Mouse (Mus musculus): ENCODE results near the gene Akt3. TPM values are rescaled to one million over a fixed set of nuclear protein-coding genes. Genes with fewer than 3 reads are reported as not detected.

Gene Akt3
- polyA plus RNA-seq, 1 experiment from 2014 or later = 29.6 TPM

- DNase-seq (ENCODE audit: low read depth, low spot score) (no peak), ATAC-seq (no peak)
- POLR2A ChIA-PET = no interaction called here
- H3K27me3 ChIP-seq = no peaks in the 10 kb centered on the region
- CTCF ChIA-PET = interaction anchor here (1.1 kb wide), 2 partner anchors 28 to 60 kb away, joined by 3 read pairs; no protein-coding TSS in a partner anchor
- no peak for TF ChIP-seq CTCF (IDR thresholded peaks at IDR 0.05)
- in situ Hi-C loops (cut with MboI; ENCODE audit: low pct_unique_long_range_greater_than_20kb) = no loop called here
Observed at GRCm38 (mm10) chr1:176986990-176987740, 270.8 kb downstream of the Akt3 start.

- no peak for ATAC-seq
- POLR2A ChIA-PET = interaction anchor here (0.6 kb wide), 1 partner anchor 372 kb away, joined by 3 read pairs; no protein-coding TSS in a partner anchor
- no peak for DNase-seq (ENCODE audit: low read depth, low spot score)
Observed at GRCm38 (mm10) chr1:176986275-176986674, 271.7 kb downstream of the Akt3 start.

GRCm38 (mm10) chr1:176985691-176986090, 272.3 kb downstream of the Akt3 start:
- no peaks in the 10 kb centered on the region for H3K27me3 ChIP-seq
- in situ Hi-C loops (cut with MboI; ENCODE audit: low pct_unique_long_range_greater_than_20kb) = no loop called here
- DNase-seq (ENCODE audit: low read depth, low spot score) (no peak), ATAC-seq (no peak)
- ChIA-PET POLR2A (no interaction called here), CTCF (interaction anchor here (0.8 kb wide), 2 partner anchors 10 to 12 kb away, joined by 3 read pairs; no protein-coding TSS in a partner anchor)
- no peak for TF ChIP-seq CTCF (IDR thresholded peaks at IDR 0.05)

More at GRCm38 (mm10) chr1:176986275-176986674, 271.7 kb downstream of the Akt3 start:
- CTCF ChIA-PET = no interaction called here
- H3K27me3 ChIP-seq = no peaks in the 10 kb centered on the region
- in situ Hi-C loops (cut with MboI; ENCODE audit: low pct_unique_long_range_greater_than_20kb) = no loop called here
- no peak for TF ChIP-seq CTCF (IDR thresholded peaks at IDR 0.05)

- no peak for TF ChIP-seq CTCF (IDR thresholded peaks at IDR 0.05)
- peak; percentile 90 for ATAC-seq
- peak; percentile 68 for DNase-seq (ENCODE audit: low read depth, low spot score)
- in situ Hi-C loops (cut with MboI; ENCODE audit: low pct_unique_long_range_greater_than_20kb) = no loop called here
- ChIA-PET CTCF (interaction anchor here (0.9 to 1.4 kb wide), 2 partner anchors 13 to 720 kb away, joined by 3 to 4 read pairs; no protein-coding TSS in a partner anchor), POLR2A (no interaction called here)
- H3K27me3 ChIP-seq = no peaks in the 10 kb centered on the region
Observed at GRCm38 (mm10) chr1:176982671-176983070, 275.3 kb downstream of the Akt3 start.

GRCm38 (mm10) chr1:176981511-176981910, 276.5 kb downstream of the Akt3 start:
- H3K27me3 ChIP-seq = no peaks in the 10 kb centered on the region
- in situ Hi-C loops (cut with MboI; ENCODE audit: low pct_unique_long_range_greater_than_20kb) = no loop called here
- DNase-seq (ENCODE audit: low read depth, low spot score) (no peak), ATAC-seq (no peak)
- ChIA-PET CTCF (interaction anchor here (1.4 to 1.6 kb wide), 2 partner anchors 14 to 21 kb away, joined by 3 to 4 read pairs; no protein-coding TSS in a partner anchor), POLR2A (no interaction called here)
- no peak for TF ChIP-seq CTCF (IDR thresholded peaks at IDR 0.05)

GRCm38 (mm10) chr1:176980801-176981400, 277.1 kb downstream of the Akt3 start:
- in situ Hi-C loops (cut with MboI; ENCODE audit: low pct_unique_long_range_greater_than_20kb) = no loop called here
- no peaks in the 10 kb centered on the region for H3K27me3 ChIP-seq
- DNase-seq (ENCODE audit: low read depth, low spot score) (no peak), ATAC-seq (no peak)
- ChIA-PET CTCF (interaction anchor here (0.9 to 1.6 kb wide), 3 partner anchors 9 to 20 kb away, joined by 3 to 4 read pairs (median 3); no protein-coding TSS in a partner anchor), POLR2A (no interaction called here)
- no peak for TF ChIP-seq CTCF (IDR thresholded peaks at IDR 0.05)

- no peaks in the 10 kb centered on the region for H3K27me3 ChIP-seq
- ATAC-seq (peak; percentile 23), DNase-seq (ENCODE audit: low read depth, low spot score) (peak; percentile 46)
- in situ Hi-C loops (cut with MboI; ENCODE audit: low pct_unique_long_range_greater_than_20kb) = no loop called here
- TF ChIP-seq CTCF (IDR thresholded peaks at IDR 0.05) = no peak
- ChIA-PET POLR2A (no interaction called here), CTCF (interaction anchor here (0.9 kb wide), 1 partner anchor 9 kb away, joined by 3 read pairs; no protein-coding TSS in a partner anchor)
Observed at GRCm38 (mm10) chr1:176980140-176980539, 277.9 kb downstream of the Akt3 start.

- ChIA-PET CTCF (no interaction called here), POLR2A (interaction anchor here (0.7 kb wide), 1 partner anchor 1144 kb away, joined by 5 read pairs; no protein-coding TSS in a partner anchor)
- H3K27me3 ChIP-seq = no peaks in the 10 kb centered on the region
- no peak for TF ChIP-seq CTCF (IDR thresholded peaks at IDR 0.05)
- DNase-seq (ENCODE audit: low read depth, low spot score) (no peak), ATAC-seq (no peak)
- in situ Hi-C loops (cut with MboI; ENCODE audit: low pct_unique_long_range_greater_than_20kb) = no loop called here
Observed at GRCm38 (mm10) chr1:176979235-176979634, 278.8 kb downstream of the Akt3 start.

GRCm38 (mm10) chr1:176973356-176974088, 284.5 kb downstream of the Akt3 start:
- TF ChIP-seq CTCF (IDR thresholded peaks at IDR 0.05) = no peak
- POLR2A ChIA-PET = interaction anchor here (0.6 kb wide), 1 partner anchor 220 kb away, joined by 3 read pairs; no protein-coding TSS in a partner anchor
- no peaks in the 10 kb centered on the region for H3K27me3 ChIP-seq
- in situ Hi-C loops (cut with MboI; ENCODE audit: low pct_unique_long_range_greater_than_20kb) = no loop called here
- DNase-seq (ENCODE audit: low read depth, low spot score) = no peak
- CTCF ChIA-PET = interaction anchor here (0.9 kb wide), 1 partner anchor 12 kb away, joined by 3 read pairs; no protein-coding TSS in a partner anchor
- no peak for ATAC-seq

- in situ Hi-C loops (cut with MboI; ENCODE audit: low pct_unique_long_range_greater_than_20kb) = no loop called here
- ChIA-PET POLR2A (no interaction called here), CTCF (interaction anchor here (0.9 kb wide), 1 partner anchor 12 kb away, joined by 3 read pairs; no protein-coding TSS in a partner anchor)
- ATAC-seq = no peak
- no peaks in the 10 kb centered on the region for H3K27me3 ChIP-seq
- TF ChIP-seq CTCF (IDR thresholded peaks at IDR 0.05) = no peak
- no peak for DNase-seq (ENCODE audit: low read depth, low spot score)
Observed at GRCm38 (mm10) chr1:176971479-176971797, 286.6 kb downstream of the Akt3 start.
